Mouse (Mus musculus): Measurements from ENCODE around the gene Dhrs4.

The Dhrs4 gene

DNA sequence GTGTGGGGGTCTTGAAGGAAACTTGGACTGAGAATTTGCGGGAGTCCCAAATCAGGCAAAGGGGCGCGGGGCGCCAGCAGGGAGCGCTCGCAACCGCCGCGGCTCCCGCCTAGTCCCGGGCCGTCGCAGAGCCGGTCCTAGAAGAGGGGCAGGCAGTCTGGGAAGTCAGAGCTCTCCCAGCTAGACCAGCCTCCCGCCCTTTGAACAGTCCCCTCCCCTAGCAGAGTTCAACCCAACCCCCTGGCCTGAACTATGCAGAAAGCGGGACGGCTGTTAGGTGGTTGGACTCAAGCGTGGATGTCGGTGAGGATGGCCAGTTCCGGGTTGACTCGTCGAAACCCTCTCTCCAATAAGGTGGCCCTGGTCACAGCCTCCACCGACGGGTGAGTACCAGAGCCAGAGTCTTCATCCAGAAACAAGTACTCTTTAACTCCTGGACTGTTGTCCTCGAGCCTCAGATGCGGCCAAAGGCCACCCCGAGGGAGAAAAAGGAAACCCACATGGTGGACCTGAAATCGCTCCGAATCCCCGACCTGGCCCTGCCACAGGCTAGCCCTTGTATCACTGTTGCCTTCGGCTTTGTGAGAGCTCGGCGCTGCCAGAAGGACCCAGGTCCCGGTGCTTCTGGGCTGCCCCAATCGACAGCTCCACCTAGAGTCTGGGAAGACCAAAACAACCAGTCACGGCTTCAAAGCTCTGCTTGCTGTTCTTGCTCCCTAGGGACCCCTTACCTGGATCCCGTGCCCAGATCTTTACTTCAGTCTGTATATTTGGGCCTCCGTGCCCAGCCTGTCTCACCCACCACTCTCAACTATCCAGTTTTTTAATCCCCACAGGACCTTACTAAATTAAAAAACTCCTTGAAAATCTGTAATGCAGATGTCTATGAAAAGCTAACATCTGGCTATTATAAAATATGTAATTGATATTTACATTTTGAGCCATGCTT, at the start of gene Dhrs4:
Gene Dhrs4, plus strand, starts transcription at position 108 of the 949 bp plus-strand sequence.
- peak; percentile 70 for DNase-seq (ENCODE audit: low read depth)

DNA sequence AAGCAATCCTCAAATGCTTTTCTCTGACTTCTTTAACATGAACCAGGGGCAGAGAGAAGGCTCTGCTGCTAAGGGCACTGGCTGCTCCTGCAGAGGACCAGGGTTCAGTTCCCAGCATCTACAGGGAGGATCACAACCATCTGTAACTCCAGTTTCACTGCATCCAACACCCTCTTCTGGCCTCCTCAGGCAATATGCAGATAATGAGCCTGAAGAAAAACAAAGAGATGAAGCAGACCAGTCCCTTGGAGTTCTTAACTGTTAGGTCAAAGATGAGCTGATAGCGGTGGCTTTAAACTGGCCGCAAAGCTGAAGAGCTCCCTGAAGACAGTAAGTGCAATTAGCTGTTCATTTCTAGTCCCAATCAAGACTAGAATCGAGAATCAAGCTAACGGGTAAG, 48.3 kb upstream of the Dhrs4 start:
- no peak for DNase-seq (ENCODE audit: low read depth)

DNA sequence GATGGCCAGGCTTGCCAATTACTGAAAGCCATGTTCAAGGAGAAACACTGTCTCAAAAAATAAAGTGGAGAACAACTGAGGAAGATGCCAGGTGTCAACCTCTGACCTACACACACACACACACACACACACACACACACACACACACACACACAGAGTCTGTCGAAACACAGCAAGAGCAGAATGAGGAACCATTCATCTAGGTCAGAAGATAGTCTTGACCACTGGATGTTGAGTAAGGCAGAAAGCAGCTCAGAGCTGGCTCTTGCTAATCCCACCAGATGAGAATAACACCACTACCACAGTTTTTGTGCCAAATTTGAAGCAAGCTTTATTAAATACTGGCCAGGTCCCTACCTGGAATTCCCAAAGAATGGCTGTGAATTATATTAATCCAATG, 45.5 kb upstream of the Dhrs4 start:
- no peak for DNase-seq (ENCODE audit: low read depth)

DNA sequence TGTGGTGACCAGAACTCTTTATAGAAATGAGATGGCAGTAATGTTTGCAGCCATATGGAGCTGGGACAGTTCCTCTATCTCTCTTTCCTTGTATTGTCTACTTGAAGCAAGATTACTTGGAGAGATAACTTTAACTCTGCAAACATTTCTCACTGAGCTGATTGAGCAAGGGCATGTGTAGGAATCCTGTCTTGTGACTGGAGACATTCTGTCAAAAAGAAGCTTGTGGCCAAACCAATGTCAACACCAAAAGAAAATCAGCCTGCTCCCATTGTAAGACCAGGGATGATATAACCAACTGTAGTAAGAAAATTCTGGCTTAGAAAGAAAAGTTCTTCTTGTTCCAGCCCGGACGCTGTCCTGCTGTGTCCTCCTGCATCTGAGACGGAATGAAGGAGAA, 43.7 kb upstream of the Dhrs4 start:
- peak; percentile 26 for DNase-seq (ENCODE audit: low read depth)

DNA sequence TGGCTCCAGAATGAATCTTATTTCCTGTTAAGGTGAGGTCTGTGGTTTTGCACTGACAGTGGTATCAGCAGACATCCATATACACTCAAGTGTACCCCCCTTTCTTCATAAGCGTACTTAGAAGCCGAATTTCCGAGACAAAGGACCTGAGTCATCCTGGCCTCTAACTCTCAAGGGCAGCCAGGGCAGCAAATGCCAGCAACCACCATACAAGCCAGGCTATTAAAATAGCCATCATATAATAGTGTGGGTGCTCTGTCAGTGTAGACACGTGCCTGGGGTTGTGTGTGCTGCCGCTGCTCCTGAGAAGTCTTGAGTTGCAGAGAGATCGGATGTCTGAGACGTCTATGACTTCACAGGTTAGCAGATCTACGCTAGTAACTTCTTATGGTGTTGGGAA, 41.4 kb upstream of the Dhrs4 start:
- DNase-seq (ENCODE audit: low read depth): no peak

DNA sequence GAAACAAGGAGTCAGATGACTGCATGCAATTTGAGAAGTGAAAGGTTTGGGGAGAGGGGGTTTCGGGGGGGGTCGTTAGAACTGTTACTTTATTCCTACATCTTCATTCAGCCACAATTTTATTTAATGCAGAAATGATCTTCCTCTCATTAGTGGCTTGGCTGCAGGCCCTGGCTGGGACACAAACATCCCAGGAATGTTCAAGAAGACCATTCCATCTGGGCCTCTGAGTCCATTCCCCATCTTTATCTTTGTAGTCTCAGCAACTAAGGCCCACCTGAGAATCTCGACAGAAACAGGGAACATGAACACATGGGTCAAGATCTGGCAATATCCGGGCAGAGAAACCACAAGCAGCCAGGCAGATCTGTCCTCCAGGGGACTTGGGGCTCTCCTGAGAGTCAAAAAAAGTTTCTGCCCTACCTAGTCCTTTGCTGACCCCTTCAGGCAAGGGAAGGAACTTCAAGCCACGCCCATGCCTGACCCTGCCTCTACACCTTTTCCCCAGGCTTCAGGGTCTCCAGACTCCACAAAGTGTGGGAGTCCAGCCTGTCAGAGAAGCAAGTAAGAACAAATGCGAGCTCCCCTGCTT, 40.3 kb upstream of the Dhrs4 start:
- DNase-seq (ENCODE audit: low read depth): no peak

DNA sequence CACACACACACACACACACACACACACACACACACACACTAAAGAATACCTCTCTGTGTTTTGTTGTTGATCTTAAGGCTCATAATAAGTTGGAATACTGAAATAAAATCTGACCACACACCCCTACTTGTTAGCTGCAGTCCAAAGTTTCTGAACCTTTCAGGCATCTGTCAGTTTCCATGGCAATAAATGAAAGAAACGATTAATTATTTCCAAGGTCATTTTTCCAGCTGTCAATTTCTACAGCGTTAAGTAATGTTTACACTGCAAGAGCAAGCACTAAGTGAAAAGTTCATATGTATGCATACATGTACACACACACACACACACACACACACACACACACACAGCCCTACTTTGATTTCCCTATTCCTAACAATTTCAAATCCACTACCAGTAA, 20.9 kb upstream of the Dhrs4 start:
- DNase-seq (ENCODE audit: low read depth): no peak

DNA sequence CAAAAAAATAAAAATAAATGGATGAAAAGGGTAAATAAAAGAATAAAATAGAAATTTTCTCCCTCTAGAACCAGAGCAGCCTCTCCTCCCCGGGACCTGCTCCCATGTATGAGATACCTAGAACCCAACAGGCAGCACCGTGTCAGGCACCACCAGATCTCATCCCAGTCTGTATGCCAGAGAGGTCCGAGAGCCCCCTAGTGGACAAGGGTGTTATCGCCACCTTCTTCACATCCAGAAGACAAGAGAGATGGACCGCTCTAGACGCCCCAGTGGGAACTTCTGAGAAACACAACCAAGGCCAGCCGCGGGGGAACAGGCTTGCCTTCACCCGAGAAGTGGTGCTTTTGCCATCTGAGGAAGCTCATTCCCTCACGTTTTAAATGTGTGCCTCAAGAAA, 20.3 kb upstream of the Dhrs4 start:
- peak; percentile 19 for DNase-seq (ENCODE audit: low read depth)

DNA sequence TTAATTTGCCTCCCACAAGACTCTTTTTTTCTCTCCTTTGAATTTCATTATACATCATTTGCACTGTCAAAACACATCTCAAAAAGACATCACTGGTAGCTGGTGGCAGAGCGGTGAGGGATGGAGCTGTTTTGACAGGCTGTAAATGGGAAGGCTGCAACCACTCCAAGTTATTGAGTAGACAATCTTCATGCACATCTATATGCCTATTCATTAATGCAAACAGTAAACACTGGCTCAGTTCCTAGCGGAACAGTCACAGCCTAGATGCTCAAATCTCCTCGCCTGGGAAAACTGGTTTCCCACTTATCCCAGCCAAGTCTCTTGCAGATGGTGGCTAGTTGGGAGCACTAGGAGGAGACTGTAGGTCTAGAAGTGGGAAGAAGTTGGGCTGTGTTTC, 19.8 kb upstream of the Dhrs4 start:
- DNase-seq (ENCODE audit: low read depth): no peak

DNA sequence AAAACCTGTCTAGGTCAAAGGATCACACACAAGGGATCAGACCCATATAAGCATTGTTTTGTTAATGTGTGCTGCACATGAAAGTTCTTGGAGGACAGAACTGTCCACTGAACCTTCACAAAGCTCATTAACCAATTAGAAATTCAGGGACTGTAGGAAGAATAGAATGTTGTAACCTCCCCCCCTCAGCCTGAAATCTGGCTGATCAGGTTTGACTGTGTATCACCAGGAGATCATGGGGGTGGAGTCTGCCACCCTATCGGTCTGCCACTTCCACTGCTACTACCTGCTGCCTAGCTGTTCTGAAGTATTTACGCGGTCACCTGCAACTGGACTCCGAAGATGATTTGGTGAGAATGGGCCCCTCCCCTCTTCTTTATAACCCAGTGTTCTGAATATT, 18.8 kb upstream of the Dhrs4 start:
- no peak for DNase-seq (ENCODE audit: low read depth)

DNA sequence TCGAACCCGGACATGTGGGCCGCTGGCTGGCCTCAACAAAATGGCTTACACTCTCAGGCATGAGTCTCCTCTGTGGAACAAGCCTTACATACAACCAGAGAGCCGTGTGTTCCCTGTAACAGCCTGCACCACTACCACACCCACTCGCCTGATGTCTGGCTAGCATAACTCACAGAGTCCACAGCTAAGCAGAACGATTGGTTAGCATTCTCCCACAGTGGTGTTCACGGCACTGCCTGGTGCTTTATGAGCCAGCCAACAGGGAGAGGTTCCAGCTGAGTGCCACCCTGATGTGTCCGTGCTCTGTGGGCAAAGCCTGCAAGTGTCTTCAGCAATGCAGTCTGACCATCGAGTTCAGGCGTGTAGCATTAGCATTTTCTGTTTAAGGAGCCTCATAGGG, 18.3 kb upstream of the Dhrs4 start:
- DNase-seq (ENCODE audit: low read depth): no peak

DNA sequence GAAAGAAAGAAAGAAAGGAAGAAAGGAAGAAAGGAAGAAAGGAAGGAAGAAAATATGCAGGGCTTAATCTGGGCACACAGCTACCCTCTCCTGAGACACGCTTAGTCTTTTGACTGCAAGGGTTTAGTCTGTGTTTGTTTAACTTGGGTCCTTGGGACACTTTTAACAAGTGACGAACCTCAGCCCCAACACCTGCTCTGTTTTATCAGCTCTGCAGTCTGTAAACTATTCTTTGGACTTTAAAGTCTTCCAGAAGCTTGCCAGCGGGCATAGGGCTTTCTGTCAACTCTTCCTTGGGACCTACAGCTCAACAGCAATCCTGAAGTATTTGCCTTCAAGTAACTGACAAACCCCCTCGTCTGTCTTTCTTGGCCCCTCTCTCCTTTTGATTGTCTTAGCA, 16.8 kb upstream of the Dhrs4 start:
- DNase-seq (ENCODE audit: low read depth): no peak

DNA sequence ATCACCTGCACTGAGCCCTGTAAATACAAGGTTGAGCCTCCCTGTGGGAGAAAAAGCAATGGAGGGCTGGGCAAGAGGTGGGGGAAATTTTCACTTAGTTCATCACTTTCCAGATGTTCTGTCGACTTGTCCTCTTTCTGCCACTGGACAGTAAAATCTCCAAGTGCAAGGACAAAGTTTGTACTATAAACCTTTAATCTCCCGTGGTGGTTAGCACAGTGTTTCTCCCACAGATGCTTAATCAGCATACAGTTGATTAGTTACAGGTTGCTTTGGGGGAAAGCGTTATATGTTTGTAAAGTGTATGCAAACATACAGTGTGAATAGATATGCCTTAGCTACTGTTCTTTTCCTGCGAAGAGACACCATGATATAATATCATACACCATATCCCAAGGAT, 12.1 kb upstream of the Dhrs4 start:
- no peak for DNase-seq (ENCODE audit: low read depth)

DNA sequence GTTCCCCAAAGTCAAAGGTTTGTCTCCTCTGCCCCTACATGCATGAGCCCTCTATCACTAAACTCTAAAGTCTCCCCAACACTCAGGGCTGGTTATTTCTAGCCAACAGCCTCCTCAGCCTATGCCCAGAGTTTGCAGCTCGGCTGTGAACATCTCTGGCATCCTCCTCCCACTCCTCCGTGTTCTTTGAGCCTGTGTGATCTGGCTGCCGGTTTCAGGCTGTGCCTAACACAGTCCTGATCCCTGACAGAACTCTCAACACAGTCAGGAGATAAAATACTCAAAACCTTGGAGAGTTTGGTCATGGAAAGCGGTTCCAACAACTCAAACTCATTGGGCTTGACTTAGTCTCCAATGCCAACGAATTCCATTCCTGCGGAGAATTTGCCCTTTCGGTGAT, 11.4 kb upstream of the Dhrs4 start:
- no peak for DNase-seq (ENCODE audit: low read depth)

DNA sequence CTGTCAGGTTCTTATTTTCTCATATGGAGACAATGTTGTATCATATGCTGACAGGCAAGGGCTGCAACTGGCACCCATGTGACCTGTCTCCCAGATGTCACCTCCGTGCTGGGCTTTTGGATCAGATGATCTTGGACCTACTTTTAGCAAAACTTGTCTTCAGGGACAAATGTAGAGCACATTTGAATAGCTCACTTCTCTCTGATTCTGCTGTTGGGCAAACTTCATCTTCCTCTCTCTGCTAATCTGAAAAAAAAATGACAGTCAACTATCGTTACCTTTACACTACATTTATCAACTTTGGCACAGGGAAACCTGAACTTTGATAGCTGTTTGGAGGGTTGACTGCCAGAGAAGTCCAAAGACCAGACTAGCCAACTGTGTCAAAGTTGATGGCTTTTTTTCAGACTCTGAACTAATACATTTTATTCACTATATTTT, 10.2 kb upstream of the Dhrs4 start:
- no peak for DNase-seq (ENCODE audit: low read depth)

DNA sequence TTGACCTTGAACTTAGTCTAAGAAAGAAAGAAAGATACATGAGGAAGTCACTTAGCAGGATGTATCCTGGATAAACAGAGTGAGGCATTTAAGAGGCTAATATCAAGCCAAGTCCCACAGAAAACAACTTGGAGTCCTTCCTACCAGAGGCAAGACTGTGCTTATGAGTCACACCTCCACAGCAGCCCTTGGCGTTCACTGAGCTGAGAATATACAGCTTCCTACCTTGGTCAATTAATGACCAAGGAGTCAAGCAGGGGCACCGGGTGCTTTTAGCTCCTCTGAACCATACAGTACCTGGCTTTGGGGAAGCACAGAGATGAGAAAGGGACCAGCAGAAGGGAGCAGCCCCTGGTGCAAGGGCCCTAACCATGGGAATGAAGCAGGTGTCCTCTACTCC, 9.5 kb upstream of the Dhrs4 start:
- no peak for DNase-seq (ENCODE audit: low read depth)

DNA sequence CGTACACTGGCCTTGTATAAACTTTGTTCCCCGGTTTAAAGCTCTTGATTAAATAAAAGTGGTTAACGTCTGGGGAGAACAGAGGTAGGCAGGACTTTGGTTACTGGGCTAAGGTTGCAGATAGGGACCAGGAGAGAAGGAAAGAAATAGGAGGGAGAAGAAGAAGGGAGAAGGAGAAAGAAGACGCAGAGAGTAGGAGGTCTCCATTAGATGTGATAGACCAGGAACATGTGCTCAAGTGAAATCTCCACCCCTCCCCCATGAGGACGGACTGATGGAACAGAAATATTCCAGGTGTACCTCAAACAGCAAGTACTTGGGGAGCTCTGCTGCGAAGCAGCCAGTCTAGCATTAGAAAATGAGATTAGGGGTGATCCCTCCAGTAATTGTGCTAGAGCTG, 8.7 kb upstream of the Dhrs4 start:
- DNase-seq (ENCODE audit: low read depth): no peak

DNA sequence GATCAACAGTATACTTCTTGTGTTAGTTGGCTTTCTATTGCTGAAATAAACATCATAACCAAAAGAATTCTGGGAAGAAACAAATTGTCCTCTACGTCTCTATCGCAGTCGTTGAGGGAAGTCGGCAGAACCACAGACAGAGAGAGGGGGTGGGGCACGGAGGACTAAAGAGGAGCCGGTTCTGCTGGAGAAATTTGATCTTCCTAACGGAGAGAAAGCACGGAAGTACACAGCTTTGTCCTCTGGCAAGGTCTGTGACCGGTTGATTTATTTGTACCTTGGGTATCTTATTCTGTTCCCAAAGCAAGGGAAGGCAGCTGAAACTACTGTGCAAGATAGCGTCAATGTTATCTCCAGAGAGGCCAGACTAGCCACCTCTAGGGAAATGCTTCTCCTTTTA, 7.8 kb upstream of the Dhrs4 start:
- DNase-seq (ENCODE audit: low read depth): no peak

DNA sequence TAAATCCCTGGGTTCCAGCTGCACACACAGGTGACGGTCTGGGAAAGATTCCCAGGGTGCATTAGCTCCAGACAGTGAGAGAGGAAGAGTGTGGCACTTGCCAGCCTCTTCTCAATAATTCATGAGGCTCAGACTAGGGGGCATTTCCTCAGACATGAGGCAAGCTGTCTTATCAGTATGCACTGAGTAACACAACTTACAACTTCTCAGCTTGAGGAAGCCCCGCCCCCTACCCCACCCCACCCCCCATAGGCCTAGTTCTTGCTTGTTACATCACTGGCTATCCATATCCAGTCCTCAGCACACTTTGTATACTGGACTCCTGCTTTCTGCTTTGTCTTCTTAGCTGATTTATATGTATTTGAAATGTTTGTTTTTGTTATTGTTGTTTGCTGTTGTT, 2.9 kb upstream of the Dhrs4 start:
- DNase-seq (ENCODE audit: low read depth): no peak

DNA sequence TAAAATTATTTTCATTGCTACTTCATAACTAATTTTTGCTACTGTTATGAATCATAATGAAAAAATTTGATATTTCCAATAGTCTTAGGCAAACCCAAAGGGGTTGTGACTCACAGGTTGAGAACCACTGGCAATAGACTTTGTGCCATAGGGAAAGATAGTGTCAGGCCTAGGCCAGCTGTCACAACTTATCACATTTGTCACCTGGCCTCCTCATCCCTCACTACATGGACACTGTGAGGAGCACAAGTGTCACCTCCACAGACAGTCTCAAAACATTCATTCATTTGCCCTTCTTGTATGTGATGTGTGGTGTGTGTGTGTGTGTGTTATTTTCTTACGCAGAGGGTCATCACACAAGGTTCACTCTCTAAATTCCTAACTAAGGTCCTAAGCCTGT, 1.1 kb upstream of the Dhrs4 start:
- DNase-seq (ENCODE audit: low read depth): no peak

DNA sequence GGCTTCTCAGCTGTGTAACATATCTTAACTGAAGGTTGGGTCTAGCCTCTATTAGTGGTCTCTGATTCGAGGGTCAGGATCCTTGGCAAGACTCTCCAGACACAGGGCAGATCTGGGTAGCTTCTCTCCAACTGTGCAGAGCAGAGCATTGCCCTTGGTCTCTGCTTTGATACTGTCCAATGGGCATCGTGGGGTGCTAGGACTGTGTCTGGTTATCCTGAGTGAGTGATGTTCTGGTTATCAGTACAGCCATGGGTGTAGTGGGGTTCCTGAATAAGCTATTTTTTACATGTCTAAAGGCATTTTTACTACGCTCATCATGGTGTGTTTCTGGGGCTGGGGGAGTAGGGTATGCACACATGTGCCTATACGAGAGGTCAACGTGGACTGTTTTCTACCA, 729 bp upstream of the Dhrs4 start:
- no peak for DNase-seq (ENCODE audit: low read depth)

DNA sequence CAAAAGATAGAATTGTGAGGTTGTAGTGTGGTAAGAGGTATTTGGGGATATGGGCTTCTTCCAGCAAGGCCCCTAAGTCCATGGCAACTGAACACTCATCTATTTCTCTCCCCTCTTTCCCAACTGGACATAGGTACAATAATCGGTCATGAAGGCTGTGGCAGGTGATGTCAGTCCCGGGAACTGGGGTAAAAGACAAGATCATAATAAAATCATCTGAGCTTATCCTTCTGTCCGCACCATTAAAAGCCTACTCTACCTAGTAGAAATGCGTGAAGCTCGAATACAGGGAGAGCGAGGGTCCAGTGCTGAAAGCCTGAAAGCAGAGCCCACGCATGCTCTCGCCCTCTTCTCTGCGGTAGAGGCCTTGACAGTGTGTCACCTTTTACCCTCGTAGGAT, 1.1 kb downstream of the Dhrs4 start:
- DNase-seq (ENCODE audit: low read depth): no peak

DNA sequence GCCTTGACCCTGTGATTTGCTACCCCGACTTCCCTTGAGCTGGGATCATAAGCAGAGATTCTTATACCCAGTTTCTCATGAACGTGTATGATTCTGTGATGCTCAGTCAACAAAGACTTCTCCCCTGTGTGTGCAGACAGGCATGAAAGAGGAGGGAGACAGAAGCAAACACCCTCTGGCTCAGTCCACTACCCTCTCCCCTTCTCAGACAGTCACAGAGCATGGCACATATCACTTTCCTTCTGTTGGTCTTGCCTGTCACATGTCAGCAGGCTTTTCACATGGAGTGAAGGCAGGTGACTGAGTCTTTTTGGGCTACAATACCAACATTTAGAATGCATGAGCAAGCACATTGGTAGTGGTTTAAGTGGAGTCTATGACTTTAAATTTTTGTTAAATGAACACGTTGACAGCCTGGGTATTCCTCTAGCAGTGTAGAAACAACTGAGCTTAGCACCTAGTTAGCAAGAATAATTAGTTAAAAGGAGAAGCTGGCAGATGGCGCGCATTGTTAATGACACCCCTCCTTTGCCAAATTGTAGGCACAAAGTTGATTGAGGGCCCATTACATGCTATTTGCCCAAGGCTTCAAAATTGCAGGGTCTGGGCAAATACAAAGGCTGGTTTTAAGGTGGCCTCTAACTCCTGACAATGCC, 6.0 kb downstream of the Dhrs4 start:
- DNase-seq (ENCODE audit: low read depth): no peak

All from fibroblast of lung, adult 2 months (primary cell).